Mouse (Mus musculus) c-Kit-positive CD71-positive TER-119-positive erythroid progenitor cells, embryonic 14.5 days (primary cell): Measurements from ENCODE around the gene Rsu1.

Experiments used
- DNase-seq: peaks from one replicate; pipeline ENCODE4 v3.0.0-alpha.2; 2013; ENCODE audit warnings: low spot score

Gene Rsu1

DNA sequence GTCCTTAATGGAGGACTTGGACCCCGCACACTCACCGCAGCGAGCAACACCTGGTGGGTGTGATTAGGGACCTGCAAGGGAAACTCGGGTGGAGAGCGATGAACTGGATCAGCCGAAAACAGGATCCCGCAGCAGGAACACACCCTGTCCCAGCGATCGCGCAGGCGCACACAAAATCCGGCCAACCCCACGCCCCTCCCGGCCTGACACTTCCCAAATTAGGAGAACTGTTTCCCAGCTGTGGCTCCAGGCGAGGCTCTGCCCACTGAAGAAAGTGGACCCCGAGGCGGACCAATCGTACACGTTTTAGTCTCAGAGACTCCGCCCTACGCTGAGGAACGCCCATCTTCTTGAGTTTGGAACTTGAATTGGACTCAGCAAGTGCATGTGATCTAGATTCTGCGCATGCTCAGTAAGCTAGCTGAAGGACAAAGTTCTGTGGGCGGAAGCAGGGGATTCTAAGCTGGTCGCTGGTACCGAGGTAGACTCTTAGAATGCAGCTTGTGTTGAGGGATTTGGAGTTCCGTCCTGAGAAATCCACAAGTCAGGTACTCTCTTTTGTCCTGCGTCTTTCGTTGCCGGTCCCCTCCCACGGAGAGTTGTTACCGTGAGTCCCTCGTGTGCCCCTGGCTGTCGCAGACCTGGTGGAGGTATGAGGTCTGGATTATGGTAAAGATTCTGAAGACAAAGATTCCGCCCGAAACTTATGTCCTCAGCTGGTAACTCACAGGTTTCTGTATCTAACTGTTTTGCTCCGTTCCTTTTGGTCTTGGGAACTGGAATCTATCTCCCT is at the start of gene Rsu1:
TSS of gene Rsu1 (minus strand) at position 251 of the 793 bp plus-strand sequence.
- peak; percentile 99 for DNase-seq

DNA sequence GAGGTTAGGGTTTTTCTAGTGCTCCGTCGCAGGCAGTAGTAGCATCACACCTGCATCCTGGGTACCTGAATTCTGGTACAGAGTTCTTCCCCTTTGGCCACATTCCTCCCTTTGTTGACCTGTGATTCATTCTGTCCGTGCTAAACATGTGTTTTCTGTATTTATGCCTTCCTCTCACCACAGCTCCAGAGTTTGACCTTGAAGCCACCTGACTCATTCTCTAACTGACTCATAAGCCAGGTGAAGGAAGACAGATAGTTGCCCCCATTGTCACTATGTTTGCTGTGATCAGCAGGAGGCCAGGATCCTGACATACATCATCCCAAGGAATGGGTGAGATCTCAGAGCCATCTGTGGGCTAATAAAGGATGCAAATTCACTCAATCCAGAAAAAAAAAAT is 32.2 kb upstream of the Rsu1 start:
- DNase-seq = no peak

DNA sequence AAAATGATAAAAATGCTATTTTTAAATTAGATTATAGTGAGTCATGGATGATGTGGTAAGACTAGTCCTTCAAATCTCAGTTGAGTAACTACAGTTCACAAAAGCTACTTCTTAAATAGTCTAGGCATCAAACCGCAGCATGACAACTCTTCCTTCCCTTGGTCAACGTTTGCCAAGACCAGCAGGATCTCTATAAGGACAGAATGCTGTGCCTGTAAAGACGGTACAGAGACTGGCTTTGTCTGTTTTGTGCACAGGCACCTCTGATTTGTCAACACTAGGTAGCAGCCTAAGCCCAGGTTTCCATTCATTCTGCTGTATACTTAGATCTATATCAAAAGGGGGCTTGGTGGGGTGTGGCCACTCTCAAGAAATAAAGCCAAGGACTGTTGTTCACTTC is 27.8 kb upstream of the Rsu1 start:
- DNase-seq = no peak

DNA sequence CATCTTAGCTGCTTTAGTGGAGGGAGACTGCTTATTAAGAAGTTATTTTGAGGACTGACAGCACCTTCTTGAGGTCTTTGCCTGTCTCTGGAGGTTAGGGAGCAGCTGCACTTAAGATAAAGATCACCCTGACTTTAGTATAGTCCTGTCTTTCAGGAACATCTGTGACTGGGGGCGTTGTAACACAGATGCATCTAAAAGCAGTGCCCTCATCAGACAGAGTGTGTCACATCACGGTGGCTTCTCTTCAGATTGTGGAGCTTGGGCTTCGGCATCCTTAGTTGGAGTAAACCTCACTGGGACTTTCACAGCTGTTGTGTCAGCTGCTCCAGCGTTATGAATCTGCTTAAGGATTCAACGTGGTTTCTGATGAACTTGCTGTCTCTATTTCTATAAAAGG is 26.5 kb upstream of the Rsu1 start:
- DNase-seq = no peak

DNA sequence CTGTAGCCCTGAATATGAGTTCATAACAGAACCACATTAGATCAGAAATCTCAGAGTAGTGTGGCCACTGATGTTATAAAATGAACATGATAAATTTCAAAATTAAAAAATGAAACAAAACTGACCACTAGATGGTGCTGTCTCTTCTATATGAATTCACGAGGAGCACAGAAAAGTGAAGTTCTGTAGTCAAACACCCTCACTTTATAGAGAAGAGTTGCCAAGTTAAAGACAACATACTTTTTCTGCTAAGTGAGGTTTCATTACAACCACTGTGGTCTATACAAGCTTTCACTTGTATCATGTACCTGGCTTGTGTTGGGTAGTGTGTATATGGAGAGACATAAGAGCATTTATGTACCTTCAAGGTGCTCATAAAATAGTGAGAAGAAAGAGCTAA is 19.4 kb upstream of the Rsu1 start:
- DNase-seq = peak; percentile 51

DNA sequence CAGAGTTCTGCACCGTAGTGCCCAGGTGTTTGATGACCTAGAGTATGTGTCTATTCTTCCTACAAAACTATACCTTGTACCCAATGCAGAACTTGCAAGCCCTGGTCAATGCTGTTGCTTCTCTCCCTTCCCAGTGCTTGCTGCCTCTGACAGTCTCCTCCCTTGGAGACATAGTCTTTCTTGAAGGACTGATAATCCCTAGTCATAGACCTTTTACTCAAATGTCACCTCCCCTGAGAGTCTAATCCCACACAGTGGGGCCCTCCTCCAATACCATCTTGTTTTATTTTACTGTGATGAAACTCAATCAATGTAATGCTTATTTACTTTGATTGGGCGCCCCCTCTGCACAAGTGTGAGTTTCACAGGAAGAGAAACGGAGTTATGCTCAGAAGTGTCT is 18.9 kb upstream of the Rsu1 start:
- DNase-seq = no peak

DNA sequence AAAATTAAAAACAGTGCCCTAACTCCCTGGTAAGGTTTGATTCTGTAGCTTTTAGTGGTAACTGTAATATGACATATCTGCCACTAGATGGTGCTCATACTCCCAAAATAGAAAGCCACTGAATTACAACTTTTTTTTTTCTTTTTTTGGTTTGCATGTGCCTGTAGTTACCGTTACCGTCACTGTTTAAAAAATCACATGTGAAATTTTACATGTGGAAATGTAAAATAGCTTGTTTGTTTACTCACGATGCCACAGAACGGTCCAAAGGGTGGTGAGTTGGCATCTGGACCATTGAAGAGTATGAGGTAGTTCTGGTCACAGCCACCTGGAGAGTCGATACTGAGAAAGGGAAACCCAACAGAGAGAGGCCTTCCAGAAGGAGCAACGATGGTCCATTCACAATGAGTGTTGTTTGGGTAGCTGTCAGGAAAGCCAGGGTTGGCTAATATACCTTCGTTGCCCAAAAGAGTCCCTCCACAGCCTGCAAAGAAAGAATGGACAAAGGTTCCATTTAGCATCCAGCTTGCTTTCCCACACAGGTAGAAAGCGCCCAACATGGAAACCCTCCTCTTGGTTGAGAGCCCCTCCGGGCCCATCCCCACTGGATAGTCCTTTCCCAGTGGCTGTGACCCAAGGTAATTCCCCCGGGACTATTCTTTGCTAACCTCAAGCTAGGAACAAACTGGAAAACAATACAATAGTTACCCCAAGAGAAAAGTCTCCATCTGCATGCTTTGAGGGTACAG is 7.1 kb upstream of the Rsu1 start:
- no peak for DNase-seq

DNA sequence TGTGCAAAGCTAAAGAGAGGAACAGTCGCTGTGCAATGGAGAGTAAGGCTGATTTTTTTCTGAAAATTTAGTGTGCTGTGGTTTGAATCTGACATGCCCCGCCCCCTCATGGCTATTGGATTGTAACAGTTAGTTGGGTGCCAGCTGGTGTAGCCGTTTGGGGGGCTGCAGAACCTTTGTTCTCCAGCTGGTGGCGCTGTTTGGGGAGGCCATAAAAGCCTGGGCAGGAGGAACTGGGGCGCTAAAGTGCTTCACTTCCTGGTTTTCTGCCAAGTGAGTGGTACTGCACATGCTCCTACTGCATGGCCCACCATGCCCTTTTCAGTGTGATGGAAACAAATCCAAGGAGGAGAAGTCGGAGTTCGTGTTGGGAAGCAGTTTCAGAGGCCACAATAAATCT is 4.7 kb upstream of the Rsu1 start:
- DNase-seq = no peak

DNA sequence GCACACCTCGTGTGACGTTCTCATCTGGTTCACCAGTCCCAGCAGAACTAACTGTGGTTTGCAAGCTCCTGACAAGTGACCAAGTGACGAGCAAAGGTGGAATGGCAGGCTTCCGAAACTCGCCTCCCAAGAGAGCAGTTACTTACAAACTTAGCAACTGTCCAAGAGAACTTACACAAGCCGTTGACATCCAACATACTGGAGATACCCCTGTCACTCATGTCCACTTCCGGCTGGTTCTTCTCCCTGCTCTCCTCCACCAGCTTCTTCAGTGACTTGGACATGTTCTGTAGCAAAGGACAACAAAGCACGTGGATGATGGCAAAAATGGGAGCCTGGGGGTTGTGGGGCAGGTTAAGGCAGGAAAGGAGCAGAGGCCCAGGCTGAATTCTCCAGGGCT is 479 bp downstream of the Rsu1 start:
- DNase-seq = peak; percentile 27

DNA sequence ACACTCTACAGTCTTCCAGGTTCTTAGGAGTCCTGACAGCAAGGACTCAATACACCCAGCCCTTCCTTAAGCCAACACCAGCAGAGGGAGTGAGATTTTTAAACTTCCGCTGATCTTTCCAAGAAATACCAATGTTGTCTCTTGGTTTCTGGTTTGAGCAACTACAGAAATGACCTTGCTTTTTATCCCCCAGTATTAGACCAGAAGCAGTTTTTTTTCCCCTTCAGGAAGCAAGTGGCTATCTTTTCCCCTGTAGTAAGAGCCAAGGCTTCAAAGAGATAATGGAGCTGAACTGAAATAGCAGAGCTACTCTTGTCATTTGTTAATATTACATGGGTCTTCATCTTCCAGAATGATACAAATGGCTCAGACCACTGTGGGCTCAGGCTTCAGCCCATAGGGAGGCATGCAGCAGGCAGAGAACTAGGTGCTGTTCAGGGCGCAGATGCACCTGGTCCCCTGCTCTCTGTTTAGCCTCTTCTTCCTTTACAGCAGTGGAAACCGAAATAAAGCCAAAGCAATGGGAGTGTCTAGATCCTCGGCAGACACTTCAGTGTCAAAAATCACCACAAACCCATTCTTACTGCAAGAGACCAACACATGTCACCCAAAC is 2.4 kb downstream of the Rsu1 start:
- DNase-seq = no peak

DNA sequence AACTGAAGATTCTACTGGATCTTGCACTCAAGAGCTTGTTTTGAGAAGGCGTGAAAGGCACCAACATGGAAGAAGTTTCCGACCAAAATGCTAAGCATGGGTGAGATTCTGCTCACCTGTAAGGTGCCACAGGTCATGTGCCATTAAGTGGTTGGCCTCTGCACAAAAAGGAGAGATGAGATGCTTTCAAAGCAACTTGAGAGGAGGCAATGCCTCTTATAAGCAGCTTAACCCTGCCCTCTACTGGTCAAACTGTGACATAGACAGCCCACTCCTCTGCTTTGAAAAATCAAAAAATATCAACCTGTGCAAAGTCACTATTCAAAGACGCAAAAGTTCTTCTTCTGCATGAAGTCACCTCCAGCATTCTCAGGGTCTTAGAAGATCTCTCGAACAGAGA is 6.3 kb downstream of the Rsu1 start:
- peak; percentile 21 for DNase-seq

DNA sequence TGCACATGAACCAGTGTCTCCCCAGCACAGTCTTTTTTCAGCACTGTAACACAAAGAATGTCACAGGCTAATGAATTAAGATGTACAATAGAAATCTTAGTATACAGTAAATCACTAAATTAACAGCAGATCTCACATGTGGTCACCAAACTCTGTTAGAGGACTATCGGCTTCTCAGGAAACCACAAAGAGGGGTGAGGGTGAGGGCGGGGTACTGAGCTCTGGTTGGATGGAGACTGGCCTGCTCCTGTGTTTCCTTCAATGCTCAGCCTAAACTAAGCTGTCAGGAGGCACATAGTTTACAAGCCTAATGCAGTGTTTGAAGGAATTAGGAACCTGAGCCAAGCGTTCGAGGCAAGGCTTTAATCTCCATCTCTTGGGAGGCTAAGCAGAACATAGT is 8.1 kb downstream of the Rsu1 start:
- DNase-seq = no peak

DNA sequence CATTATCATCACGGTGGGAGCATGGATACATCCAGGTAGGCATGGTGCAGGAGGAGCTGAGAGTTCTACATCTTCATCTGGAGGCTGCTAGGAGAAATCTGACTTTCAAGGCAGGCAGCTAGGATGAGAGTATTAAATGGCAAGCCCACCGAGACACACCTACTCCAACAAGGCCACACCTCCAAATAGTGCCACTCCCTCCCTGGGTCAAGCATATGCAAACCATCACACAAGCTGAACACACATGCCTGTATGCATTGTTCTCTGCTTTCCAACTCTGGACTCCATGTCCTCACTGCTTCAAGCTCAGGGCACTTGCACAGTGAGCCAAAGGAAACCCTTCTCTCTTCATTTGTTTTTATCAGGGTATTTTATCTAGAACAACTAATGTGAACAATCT is 12.6 kb downstream of the Rsu1 start:
- DNase-seq = no peak

DNA sequence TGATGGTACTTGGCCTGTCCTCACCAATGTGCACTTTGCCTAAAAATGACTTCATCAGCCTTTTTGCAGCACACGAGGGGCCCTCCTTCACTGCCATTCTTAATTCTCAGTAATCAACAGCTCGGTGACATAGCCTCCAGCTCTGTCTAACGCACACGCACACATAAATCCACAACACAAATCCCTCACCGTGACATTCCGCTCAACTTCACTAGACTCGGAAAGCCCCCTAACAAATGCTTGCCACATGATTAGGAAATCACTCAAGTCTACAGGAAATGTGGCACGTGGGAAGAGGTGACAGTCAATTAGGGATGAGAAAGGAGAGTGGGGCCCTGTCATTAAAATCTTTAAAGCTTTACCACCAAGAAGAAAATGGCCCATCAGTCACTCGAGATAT is 30.5 kb downstream of the Rsu1 start:
- DNase-seq = no peak

DNA sequence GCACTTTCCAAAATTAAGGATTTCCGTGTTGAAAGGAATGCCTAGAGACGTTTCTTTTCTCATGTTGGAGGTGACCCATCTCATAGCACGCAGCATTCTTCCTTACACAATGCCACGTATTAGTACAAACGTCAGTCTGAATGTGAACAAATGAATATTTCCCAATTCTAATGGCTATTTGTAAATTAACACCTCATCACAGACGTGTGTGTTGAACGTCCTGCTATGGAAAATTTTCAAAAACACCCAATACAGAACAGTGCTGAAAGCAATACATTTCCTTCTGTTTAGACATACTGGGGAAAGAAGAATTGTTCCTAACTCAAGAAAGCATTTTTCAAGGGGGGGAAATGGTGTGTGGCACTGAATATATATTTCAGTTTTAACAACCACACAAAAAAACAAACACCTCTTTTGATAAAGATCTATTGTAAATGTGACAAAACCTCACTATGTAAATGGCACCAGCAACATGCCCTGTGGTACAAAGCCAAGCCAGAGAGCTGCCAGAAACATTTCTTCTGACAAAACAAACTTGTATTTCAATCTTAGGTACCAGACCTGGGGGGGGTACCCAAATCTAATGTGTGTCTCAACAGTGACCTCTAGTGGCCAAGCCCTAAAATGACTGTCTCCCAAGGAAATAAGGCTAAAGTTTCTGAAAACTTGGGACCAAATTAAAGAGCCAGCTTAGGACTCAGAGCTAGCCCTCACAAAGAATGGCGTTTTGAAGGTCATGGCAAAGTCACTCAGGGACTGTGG is 33.9 kb downstream of the Rsu1 start:
- DNase-seq = peak; percentile 42

DNA sequence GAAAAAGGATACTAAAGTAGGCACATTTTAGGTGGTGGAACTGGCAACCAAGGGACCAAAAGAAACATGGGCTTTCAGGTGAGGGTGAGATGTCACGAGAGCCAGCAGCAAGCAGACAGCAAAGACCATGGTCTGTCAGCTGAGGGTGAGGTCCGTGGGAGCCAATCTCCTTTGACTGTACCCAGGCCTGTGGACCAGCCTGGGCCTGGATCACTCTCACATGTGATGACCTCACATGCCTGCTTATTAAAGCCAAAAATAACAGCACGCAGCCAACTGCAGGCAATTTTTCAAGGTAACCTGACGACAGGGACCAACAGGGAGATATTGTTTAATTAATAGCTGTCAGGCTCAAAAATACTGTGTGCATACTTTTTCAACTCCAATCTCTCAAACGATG is 35.5 kb downstream of the Rsu1 start:
- no peak for DNase-seq

DNA sequence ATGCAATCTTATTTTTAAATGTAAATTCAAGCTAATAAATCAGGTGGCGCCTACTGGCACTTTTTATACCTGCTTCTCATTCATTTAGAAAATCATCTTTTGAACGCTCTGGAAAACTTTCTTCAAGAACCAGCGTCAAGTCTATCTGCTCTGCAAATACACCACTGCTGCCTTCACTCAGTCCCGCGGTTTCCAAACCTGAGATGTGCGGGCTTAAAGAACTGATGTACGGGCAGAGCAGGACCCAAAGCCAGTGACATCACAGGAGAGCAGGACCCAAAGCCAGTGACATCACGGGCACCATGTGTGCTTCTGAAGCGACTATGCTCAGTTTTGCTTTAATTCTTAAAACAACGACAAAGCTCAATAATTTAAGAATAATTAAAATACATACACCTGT is 36.4 kb downstream of the Rsu1 start:
- no peak for DNase-seq

DNA sequence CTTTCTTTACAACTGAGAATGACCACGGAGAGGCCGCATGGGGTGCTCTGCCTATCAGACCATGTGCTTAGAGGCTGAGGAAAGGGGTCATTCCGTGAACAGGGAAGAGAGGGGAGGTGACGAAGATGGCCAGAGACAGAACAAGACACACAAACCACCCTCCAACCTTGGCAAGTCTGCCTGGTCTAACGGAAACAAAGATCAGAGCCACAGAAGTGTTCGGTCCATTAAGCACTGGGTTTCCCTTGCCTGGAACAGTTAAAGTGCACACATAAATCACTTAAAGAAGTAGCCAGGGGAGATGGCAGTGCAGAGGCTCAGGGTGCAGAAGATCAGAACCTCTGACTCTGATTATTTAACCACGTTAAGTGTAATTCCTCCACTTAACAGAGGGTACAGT is 37.3 kb downstream of the Rsu1 start:
- no peak for DNase-seq

DNA sequence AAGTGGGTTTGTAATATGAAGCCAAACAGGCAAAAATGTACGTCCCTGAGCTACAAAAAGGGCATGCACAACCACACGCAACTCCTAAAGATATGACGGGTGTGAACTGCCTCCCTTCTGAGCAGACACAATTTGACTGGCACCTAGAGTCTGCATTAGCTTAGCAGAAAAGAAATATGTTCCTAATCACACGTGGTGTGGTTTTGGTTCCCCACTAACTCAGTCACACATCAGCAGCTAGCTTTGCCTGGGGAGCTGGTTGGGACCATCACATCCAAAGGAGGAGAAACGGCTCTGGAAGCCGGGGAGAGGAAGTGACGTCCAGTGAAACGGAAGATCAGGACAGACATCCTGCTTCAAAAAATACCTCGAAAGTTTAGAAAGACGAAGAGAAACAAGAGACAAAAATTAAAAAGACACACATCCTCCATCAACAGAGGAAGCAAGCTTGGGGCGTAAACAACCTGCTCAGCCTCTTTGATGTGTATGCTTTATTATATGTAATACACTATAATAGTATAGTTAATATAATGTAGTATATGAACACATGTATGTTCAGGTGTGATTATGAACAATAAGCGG is 37.9 kb downstream of the Rsu1 start:
- no peak for DNase-seq

DNA sequence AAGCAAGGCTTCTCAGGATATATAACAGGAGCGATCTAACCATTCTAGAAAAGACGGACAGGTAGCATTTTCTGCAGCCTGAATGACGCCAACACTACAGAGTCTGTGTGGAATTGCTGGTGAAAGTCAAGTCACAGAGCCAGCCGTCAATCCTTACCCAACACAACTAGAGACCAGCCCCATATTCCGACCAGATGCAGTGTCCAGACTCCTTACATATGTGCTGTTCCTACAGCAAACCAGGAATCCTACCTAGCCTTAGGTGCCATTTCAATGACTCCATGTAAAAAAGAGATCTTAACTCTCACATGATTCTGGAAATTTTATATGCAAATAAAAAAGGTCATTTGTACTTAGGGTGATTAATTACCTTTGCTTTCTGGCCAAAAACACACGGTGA is 38.9 kb downstream of the Rsu1 start:
- DNase-seq = no peak

DNA sequence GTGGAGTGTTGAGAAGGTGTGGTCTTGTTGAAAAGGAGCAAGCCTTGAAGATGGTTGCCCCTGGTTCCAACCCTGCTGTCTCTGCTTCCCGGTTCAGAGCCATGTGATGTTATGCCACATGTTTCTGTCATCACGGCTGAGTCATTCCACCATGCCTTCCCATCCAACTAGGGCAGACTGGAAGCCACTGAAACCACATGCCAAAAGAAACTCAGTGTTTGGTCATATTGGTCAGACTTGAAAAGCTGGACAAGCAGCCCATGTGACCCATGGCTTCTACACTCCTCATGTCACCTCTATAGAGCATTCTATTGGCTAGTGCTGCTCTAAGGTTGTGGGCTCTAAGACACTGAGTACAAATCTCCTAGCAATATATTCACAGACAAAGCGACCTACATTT is 41.5 kb downstream of the Rsu1 start:
- no peak for DNase-seq

DNA sequence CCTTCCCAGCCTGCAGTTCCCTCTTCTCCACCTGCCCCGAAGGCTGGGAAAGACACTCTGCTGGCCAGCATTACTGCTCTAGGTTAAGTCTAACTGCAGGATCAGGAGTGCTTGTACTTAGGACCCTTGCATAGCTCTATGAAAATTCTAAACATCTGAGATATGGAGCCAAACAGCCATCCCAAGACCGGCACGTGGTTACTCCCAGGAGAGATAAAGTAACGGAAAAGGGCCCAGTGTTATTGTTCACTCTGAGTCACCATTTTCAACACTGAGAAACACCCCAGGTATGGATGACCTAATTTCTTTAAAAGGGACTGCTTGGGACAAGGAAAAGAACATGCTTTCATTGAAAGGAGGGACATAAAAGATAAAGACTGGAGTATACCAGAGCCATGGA is 45.2 kb downstream of the Rsu1 start:
- DNase-seq = no peak
